Mouse (Mus musculus): ENCODE data around the gene Coil. TPM values are rescaled to one million over a fixed set of nuclear protein-coding genes. Genes with fewer than 3 reads are reported as not detected.

Coil gene
- 17.0 and 19.3 TPM in 2 replicates for polyA plus RNA-seq (2012; rRNA removed)

DNA sequence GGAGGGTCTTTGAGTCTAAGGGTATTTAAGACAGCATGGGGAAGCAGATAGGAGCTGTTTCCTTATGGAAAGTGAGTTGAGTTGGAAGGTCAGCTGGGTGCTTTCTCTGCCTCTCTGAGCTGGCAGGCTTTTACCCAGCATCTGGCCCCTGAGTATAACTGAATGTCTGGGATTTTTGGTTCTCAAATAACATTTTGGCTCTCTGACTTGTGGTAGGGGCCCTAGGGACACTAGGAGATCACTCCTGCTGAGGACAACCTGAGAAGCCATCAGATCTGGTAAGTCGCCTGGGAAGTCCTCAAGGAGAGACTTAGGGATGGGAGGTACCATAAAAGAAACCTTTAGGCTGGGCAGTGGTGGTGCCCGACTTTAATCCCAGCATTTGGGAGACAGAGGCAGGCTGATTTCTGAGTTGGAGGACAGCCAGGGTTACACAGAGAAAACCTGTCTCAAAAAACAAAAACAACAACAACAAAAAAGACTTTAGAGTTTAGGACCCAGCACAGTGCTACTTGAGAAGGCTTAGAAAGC, at the start of gene Coil:
Gene Coil, plus strand, starts transcription at position 51 of the 531 bp plus-strand sequence.
- no peak for DNase-seq (ENCODE audit: extremely low spot score in 1 of 2, low spot score in 1 of 2)

DNA sequence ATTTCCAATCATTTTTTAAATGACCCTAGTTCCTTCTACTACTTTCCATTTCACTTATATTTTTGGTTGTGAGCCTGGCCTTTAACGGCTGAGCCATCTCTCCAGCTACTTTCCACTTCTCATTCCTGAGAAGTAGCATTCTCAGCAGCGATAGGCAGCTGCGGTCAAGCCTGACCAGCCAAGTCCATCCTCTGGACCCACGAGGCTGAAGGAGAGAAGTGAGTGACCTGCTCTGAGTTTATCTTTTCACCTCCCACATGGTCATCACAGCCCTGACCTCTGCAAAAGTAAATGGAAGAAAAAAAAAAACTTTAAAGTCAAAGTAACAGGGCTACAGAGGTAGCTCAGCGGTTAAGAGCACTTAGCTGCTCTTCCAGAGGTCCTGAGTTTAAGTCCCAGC, 43.5 kb upstream of the Coil start:
- no peak for DNase-seq (ENCODE audit: extremely low spot score in 1 of 2, low spot score in 1 of 2)

DNA sequence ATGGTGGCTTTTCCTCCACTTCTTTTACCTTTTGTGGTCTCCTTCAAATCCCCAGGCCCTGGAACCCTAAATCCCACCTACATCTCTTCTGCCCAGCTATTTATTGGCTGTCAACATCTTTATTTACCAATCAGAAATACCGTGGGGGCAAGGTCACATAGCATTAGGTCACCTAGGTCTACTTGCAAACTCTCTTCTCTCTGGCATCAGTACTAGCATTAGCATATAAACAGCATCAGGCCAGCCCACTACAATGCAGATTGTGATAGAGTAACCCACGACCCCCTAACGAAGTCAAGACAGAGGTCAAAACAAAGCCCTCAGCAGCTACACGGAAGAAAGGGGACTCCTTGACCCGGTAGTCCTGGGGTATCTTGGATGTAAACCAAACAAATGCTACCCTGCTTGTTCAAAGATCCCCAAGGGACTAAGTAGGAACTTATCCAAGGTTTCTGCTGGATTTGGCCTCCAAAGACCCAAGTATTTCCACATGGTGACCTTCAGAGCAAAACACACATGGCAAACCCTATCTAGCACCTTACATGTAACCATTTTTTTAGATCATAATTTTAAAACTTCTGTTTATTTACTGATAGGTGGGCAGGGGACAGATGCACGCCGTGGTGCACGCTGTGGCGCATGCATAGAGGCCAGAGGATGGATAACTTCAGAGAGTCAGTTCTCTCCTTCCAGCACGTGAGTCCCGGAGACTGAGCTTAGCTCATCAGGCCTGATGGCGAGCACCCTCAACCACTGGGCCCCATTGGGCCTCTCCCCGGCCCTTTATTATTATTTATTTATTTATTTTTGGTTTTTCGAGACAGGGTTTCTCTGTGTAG, 38.1 kb upstream of the Coil start:
- DNase-seq (ENCODE audit: extremely low spot score in 1 of 2, low spot score in 1 of 2), result no peak

DNA sequence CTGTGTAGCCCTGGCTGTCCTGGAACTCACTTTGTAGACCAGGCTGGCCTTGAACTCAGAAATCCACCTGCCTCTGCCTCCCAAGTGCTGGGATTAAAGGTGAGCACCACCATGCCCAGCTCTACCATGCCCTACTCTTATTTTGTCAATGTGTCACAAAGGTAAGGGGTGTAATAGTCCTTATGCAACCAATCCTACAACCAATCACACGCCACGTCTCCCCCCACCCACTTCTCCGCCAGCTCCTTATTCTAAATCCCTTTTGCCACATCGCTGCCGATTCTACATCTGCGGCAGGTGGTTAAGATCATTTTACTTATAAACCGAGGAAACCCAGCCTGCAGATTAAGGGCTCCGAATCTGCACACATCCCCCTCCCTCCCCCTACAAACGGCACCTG, 37.0 kb upstream of the Coil start:
- no peak for DNase-seq (ENCODE audit: extremely low spot score in 1 of 2, low spot score in 1 of 2)

DNA sequence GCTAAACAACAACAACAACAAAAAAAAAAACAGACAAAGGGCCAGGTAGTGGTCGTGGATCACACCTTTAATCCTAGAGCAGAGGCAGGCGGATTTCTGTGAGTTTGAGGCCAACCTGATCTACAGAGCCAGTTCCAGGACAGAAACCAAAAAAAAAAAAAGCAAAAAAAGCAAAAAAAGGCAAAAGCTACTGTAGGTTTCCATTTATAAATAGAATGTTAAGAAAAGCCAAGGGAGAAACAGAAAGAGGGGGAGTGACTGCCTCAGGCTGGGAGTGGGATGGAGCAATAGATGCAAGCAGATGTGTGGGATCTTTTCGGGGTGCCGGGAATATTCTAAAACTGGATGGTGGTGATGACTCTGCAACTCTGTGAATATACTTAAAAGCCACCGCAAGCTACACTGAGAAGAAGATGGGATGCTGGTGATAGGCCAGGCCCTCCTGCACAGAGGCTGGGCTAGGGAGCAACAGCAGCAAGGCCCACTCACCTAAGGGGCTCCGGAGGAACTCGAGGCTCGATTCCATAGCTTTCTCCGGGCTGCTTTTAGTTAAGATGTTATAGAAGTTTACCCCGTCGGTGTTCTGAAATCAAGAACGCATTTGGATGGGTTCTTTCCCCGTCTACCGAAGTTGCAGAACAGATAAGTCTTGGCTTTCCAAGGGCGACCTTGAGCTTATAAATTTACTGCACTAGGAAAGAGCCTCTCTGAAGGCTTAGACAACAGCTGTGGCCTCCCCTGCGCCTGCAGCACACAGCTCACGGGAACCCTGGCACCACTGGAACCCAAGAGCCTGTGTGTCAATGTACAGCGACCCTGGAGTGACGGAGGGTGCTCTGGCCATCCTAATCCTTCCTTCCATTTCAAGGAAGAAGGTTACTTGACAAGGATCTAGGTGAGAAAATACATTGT, 35.7 kb upstream of the Coil start:
- DNase-seq (ENCODE audit: extremely low spot score in 1 of 2, low spot score in 1 of 2), result peak; percentile 73 to 75

DNA sequence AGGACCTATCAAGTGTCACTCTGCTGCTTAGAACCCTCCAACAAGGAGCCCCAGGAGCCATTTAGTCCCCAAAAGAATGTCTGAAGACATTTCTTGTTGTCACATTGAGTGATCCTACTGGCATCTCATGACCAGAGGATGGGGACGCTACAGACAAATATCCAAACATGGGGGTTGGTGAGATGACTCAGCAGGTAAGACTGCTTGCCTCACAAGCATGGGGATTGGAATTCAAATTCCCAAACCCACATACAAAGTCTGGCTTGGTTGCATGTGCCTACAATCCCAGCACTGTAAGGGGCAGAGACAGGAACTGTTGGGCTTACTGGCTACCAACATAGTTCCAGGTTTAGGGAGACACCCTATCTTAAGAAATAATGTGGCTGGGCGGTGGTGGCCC, 32.2 kb upstream of the Coil start:
- DNase-seq (ENCODE audit: extremely low spot score in 1 of 2, low spot score in 1 of 2), result no peak

DNA sequence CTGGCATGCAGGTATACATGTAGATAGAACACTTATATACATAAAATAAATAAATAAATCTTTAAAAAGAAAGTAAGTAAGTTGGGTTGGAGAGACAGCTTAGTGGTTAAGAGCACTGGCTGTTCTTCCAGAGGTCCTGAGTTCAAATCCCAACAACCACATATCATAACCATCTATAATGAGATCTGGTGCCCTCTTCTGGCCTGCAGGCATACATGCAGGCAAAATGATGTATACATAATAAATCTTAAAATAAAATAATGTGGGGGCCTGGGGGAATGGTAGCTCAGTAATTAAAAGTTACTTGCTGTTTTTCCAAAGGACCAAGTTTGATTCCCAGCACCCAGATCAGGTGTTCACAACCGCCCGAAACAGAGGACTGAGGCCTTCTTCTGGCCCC, 31.3 kb upstream of the Coil start:
- DNase-seq (ENCODE audit: extremely low spot score in 1 of 2, low spot score in 1 of 2), result no peak

DNA sequence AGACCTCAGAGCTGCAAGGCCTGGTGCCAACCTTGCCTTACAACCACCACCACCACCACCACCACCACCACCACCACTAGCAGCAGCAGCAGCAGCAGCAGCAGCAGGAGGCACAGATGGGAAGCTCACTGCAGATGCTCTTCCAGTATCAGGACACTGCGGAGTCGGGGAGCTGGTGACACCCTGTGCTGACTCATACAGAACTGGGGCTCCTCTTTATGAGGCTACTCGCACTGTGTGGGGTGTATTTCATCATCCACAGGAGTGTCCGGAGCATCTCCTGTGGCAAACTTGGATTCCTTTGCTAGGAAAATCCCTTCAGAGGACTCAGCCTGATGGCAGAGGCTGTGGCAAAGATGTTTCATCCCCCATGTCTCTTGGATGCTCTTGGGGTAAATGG, 30.4 kb upstream of the Coil start:
- peak; percentile 27 to 58 for DNase-seq (ENCODE audit: extremely low spot score in 1 of 2, low spot score in 1 of 2)

DNA sequence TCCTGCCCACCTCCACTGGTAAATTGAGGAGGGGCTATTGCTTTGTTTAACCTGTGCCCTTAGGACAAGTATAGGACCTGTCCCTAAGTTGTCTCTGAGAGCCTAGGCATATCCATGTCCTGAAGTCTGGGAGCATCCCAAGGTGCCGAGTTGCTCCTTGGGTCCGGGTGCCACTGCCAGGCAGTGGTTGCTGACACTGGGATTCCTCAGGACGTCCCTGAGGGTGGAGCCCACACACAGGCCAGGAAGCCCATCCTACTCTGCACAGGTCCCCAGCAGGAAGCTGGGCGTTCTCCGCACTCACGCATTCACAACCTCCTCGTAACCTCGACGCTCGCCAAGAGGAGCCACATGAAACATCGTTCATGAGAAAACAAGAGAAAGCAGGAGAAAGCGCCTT, 28.6 kb upstream of the Coil start:
- no peak for DNase-seq (ENCODE audit: extremely low spot score in 1 of 2, low spot score in 1 of 2)

DNA sequence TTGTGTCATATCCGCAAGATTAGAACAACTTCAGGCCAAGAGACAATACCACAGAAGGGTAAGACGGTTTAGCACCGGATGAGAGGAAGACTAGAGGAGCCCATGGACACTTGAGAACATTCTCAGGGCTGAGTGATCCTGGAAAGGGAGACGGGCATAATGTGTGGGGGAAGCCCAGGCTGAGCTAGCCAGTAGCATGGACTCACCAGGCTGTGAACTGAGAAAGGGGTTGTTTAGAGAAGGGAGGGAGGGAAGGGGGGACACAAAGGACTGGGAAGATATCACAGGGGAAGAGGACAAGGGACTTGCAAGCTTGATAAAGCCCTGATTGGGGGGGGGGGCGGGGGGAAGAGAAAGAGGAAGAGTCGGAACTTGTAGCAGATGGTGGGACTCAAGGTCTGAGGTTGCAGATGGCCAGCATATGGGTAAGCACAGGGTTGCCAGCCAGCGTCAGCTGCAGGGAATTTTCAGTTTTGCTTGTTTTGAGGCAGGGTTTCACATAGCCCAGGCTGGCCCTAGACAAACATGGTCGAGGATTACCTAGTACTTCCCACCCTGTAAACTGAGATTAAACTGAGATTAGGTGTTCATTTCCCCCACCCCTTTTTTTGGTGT, 24.0 kb upstream of the Coil start:
- DNase-seq (ENCODE audit: extremely low spot score in 1 of 2, low spot score in 1 of 2), result no peak

DNA sequence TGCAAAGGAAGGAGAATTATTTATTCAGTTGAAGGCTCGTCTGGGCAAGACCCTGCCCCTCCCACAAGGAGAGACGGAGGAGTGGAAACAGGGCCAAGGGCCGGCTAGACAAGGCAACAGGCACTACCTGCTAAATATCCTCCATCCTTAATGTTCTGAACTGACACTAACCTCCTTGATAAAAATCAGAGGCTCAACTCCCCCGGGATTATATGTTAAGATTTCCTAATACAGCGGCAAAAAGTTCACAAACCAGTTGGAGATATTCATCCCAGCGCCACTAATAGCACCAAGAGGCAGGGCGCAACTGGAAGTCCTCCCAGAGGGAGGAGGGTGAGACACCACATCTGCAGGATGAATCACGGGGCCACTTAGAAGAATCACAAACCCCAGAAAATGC, 21.2 kb upstream of the Coil start:
- no peak for DNase-seq (ENCODE audit: extremely low spot score in 1 of 2, low spot score in 1 of 2)

DNA sequence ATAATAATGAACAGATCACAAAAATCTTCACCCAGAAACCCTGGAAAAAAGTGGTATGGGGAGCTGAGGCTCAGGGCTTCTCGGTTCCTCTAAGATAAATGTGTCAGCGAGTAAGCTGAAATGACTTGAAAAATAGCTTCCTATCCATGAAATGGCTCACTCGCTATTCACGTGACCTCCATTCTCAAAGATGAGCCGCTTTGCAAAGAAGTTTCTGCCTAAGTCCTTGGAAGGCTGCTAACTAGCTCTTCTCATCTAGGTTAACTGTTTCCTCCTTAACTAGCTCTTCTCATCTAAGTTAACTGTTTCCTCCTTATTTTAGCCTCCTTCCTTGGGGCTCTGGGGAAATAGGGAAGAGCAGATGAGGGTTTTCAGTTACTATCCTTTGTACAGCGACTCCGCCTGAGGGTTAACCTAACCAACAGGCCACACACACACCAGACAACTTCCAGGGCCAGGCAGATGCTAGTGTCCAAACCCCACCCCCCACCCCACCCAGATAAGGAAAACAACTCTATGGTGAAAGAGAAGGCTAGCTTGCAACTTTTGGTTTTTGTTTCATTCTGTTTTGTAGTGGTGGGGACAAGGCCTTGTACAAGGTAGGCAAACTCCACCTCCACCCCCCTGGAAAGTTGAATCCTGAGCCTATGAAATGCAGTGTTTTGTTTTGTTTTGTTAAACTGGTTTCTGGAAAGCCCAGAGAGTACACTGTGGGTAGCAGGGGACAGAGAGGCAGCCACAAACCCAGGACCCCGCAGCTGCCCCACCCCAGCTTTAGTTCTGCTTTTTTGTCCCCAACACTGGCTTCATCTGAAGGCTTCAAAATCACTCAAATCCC, 20.0 kb upstream of the Coil start:
- no peak for DNase-seq (ENCODE audit: extremely low spot score in 1 of 2, low spot score in 1 of 2)

DNA sequence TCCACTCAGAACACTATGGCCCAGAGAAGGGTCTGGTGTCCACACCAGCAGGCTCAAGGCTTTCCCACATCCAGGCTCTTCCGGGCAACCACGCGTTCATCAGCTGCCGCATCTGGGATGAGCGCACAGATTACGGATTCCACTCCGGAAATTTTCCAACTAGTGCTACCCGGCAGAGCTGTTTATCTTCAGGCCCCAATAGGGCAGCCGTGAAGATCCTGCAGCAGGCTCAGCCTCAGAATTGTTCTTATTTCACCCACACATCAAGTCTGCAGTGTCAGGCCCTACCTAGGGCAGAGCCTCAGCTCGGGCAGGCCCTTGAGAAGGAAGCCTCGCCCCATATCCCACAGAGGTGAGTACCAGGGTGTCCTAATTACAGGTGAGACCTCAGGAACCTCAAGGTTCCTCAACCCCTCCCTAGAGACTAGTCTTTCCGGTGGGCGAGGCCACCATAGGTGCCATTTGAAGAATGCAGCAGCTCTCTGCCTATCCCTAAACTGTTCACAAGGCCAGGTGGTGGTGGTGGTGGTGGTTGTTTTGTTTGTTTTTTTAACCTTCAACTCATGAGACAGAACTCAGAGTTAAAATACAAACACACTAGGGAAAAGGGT, 19.3 kb upstream of the Coil start:
- DNase-seq (ENCODE audit: extremely low spot score in 1 of 2, low spot score in 1 of 2), result no peak

DNA sequence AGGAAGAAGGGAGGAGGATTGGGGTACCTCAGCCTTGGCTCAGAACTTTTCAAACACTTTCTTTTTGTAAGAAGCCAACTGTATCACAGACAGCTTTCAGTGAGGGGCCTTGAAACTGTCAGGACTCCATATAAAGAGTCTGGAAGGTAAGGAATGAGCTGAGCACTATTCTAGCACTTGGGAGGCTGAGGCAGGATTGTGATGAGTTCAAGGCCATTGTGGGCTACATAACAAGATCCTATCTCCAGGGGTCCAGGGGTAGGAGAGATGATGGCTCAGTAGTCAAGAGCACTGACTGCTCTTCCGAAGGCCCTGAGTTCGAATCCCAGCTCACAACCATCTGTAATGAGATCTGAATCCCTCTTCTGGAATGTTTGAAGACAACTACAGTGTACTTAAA, 18.5 kb upstream of the Coil start:
- no peak for DNase-seq (ENCODE audit: extremely low spot score in 1 of 2, low spot score in 1 of 2)

DNA sequence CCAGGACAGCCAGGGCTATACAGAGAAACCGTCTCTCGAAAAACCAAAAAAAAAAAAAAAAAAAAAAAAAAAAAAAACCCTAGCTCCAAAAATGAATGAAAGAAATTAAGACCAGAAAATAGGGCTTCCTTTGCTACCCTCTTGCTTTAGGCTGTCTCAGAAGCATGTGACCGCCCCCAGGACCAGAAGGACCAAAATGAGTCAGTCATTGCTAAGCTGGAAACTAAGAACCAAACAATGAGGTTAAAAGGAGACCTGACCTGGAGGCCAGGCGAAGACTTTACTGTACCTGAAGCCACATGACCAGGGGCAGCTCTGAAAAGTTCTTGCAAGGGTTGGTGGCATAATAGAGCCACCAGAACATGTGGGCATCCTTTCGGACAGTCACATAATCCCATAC, 17.9 kb upstream of the Coil start:
- no peak for DNase-seq (ENCODE audit: extremely low spot score in 1 of 2, low spot score in 1 of 2)

DNA sequence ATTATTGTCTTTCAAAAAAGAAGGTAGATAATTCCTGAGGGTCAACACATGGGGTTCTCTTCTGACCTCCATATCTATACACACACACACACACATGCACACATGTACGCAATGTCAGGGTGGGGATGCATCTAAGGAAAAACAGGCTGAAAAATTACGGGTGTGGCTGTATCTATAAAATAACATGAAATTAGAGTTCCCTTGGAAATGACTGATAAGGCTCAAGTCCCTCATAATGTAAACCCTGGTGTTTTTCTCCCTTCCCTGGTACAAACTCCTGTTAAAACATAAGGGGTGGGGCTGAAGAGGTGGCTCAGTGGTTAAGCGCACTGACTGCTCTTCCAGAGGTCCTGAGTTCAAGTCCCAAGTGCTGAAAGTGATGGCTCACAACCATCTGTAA, 16.5 kb upstream of the Coil start:
- DNase-seq (ENCODE audit: extremely low spot score in 1 of 2, low spot score in 1 of 2), result no peak

DNA sequence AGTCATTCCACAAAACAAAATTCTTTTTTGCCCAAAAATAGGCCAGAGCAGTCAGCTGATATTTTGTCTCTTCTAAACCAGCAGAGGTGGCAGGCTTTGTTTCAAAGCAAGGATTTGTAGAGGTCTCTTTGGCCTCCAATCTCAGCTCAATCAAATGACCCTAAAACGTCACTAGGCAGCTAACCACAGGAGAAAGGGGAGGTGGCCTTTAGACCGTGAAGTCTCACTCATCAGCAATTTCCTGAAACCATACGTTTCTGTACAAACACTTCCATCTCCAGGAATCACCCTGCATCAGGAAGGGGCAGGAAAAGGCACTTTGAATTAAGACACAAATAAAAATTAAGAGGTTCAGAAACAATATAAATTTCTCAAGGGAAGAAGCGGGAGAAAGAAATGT, 15.2 kb upstream of the Coil start:
- DNase-seq (ENCODE audit: extremely low spot score in 1 of 2, low spot score in 1 of 2), result peak in 1 of 2 experiments; percentile 26

DNA sequence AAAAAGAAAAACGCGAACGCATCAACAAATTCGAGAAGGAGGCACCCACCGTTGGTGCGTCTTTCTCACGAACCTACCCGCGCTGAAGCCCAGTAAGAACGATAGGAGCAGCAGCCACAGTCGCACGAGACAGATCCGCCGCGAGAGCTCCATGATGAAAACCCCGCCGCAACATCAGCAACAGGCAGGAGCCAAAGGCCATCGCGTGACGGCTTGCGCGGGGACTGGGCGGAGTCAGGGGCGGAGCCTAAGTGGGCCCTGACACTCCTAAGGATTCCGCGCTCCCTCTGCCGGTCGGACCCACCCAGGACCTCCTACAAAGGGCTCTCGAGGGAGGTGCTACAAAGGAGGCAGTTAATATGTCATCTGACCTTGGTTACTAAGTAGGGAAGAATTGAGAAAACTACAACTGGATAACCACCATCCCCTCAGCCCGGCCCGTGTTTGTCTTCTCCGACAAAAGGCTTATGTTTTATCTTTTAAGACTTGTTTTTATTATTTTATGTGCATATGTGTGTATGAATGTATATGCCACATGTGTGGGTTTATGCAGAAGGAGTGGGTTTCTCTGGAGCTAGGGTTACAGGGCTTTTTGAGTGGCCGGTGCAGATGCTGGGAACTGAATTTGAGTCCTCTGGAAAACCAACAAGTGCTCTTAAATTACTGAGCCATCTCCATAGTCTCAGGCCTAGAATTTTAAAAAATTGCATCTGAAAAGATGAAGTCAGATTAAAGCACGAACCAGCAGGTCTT, 14.7 kb upstream of the Coil start, which contains the start of gene Scpep1:
Gene Scpep1, minus strand, starts transcription at position 249 of the 753 bp plus-strand sequence.
- DNase-seq (ENCODE audit: extremely low spot score in 1 of 2, low spot score in 1 of 2), result peak; percentile 89 to 97

DNA sequence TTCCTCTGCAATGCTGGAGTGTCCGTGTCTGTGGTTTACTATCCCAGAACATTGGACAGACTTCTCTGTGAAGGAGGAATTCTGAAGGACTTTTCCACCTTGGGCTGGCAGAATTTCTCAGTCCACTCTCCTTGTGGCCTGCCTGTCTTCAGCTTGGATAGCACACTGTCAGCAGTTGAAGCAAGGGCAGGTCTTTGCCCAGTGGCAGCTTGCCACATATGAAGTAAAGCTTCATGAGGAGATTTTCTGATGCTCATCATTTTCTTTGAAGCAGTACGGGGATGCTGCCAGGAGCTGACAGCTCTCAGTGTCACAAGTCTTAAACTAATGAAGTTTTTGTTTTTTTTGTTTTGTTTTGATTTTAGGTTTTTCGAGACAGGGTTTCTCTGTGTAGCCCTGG, 11.2 kb upstream of the Coil start:
- no peak for DNase-seq (ENCODE audit: extremely low spot score in 1 of 2, low spot score in 1 of 2)

Measured in frontal cortex, adult 2 months (tissue).